Mouse (Mus musculus) heart, embryonic 14.5 days (tissue): ENCODE results near the gene Atp4a. TPM values are rescaled to one million over a fixed set of nuclear protein-coding genes. Genes with fewer than 3 reads are reported as not detected.
A peak's percentile ranks its signal among the peaks of the same experiment; 100 is the strongest.

Experiments used
- ATAC-seq: fragments of 200-750 bp; cut with Nextera tagmentation; 2 replicates; pipeline ENCODE4 v1.8.0; 2017; ENCODE audit warnings: low read depth, moderate TSS enrichment; ENCODE audit not compliant: insufficient number of reproducible peaks, insufficient read depth, low FRiP score
- H3K27ac ChIP-seq, 2 experiments: fragments of 200-500 bp in 1 of 2; fragments of 300-500 bp in 1 of 2; sonication (generic) in 1 of 2; replicated peaks in 1 of 2; 2 replicates each; pipeline ENCODE4 v1.5.1; 2012 to 2014; ENCODE audit warnings: low read depth in 2 of 2, low read length in 2 of 2, control low read depth in 1 of 2, mild to moderate bottlenecking in 1 of 2, mixed read lengths in 1 of 2; ENCODE audit not compliant: control insufficient read depth in 1 of 2, insufficient read depth in 1 of 2
- H3K27me3 ChIP-seq: fragments of 300-500 bp; sonication (generic); 2 replicates; pipeline ENCODE4 v1.6.1; 2014; ENCODE audit warnings: mild to moderate bottlenecking, low read length, control low read depth; ENCODE audit not compliant: control insufficient read depth, insufficient read depth
- H3K36me3 ChIP-seq: fragments of 300-500 bp; sonication (generic); 2 replicates; pipeline ENCODE4 v1.6.1; 2014; ENCODE audit warnings: mild to moderate bottlenecking, control low read depth, low read length, mixed read lengths; ENCODE audit not compliant: control insufficient read depth, insufficient read depth
- H3K4me1 ChIP-seq, 2 experiments: fragments of 200-500 bp in 1 of 2; fragments of 300-500 bp in 1 of 2; sonication (generic) in 1 of 2; 2 replicates each; pipeline ENCODE4 v1.6.1; 2012 to 2014; ENCODE audit warnings: low read length in 2 of 2, control low read depth in 1 of 2, mixed read lengths in 1 of 2; ENCODE audit not compliant: control insufficient read depth in 2 of 2, insufficient read depth in 2 of 2
- H3K4me2 ChIP-seq: fragments of 300-500 bp; sonication (generic); 2 replicates; pipeline ENCODE4 v1.6.1; 2014; ENCODE audit warnings: mild to moderate bottlenecking, low read length
- H3K4me3 ChIP-seq, 2 experiments: fragments of 200-500 bp in 1 of 2; fragments of 300-500 bp in 1 of 2; sonication (generic) in 1 of 2; 2 replicates each; pipeline ENCODE4 v1.5.1; 2012 to 2014; ENCODE audit warnings: low read length in 2 of 2, mild to moderate bottlenecking in 2 of 2, control low read depth in 1 of 2, low read depth in 1 of 2, moderate library complexity in 1 of 2; ENCODE audit not compliant: control insufficient read depth in 1 of 2, insufficient read depth in 1 of 2
- H3K9ac ChIP-seq: fragments of 300-500 bp; sonication (generic); 2 replicates; pipeline ENCODE4 v1.6.1; 2014; ENCODE audit warnings: mild to moderate bottlenecking, low read length
- H3K9me3 ChIP-seq: fragments of 300-500 bp; sonication (generic); 2 replicates; pipeline ENCODE4 v1.6.1; 2016; ENCODE audit warnings: low read length, control low read depth; ENCODE audit not compliant: control insufficient read depth
- WGBS: fragments of 180-500 bp; shearing (Covaris S2); extraction: QIAGEN DNeasy Blood & Tissue Kit; methylation state at CpG from one replicate; pipeline ENCODE4 v1.1.7; 2014; 5-methylcytosine and 5-hydroxymethylcytosine counted together
- polyA plus RNA-seq: library from polyadenylated mRNA; unstranded; fragments of >200 nt; fragmentation: Nextera tagmentation; extraction: Ambion mirVana; gene quantifications from 2 replicates; pipeline ENCODE4 v1.2.1, GENCODE M21; 2014

Gene Atp4a
- polyA plus RNA-seq, 1 experiment from 2014 or later = 0.42 TPM

- H3K4me2 ChIP-seq = no peak overlapping the region
- no peak for ATAC-seq
- H3K4me3 ChIP-seq = no peak overlapping the region
- H3K4me1 ChIP-seq = peaks cover 5 to 7% of the 10 kb centered on the region in 2 experiments; a peak in 3 of 4 replicates
- peaks cover 8% of the 10 kb centered on the region for H3K27me3 ChIP-seq
- no peak overlapping the region for H3K9ac ChIP-seq
- H3K27ac ChIP-seq = no peak overlapping the region
- H3K36me3 ChIP-seq = no peaks in the 10 kb centered on the region
- 72% methylated on average over 2 of the region's 2 CpGs for WGBS
- H3K9me3 ChIP-seq = no peaks in the 10 kb centered on the region
These were observed 28.6 kb upstream of the Atp4a start for GRCm38 (mm10) chr7:30683425-30683824.

- Histone ChIP-seq H3K9ac (no peak overlapping the region), H3K4me1 (no peaks in the 10 kb centered on the region), H3K36me3 (no peaks in the 10 kb centered on the region), H3K27me3 (peaks cover 8% of the 10 kb centered on the region), H3K4me3 (no peak overlapping the region), H3K9me3 (no peaks in the 10 kb centered on the region), H3K4me2 (no peak overlapping the region), H3K27ac (no peak overlapping the region)
- ATAC-seq = no peak
- 76% methylated on average over 6 of the region's 6 CpGs for WGBS
These were observed 23.7 kb upstream of the Atp4a start for GRCm38 (mm10) chr7:30688325-30688724.

- H3K9ac ChIP-seq = no peak overlapping the region
- H3K27ac ChIP-seq = no peak overlapping the region
- H3K4me2 ChIP-seq = no peak overlapping the region
- no peak for ATAC-seq
- H3K27me3 ChIP-seq = no peaks in the 10 kb centered on the region
- WGBS = 63% methylated on average over 5 of the region's 5 CpGs
- no peak overlapping the region for H3K4me3 ChIP-seq
- H3K9me3 ChIP-seq = no peaks in the 10 kb centered on the region
- no peaks in the 10 kb centered on the region for H3K36me3 ChIP-seq
- peaks cover 7 to 14% of the 10 kb centered on the region in 2 experiments; a peak in 3 of 4 replicates for H3K4me1 ChIP-seq
These were observed 13.9 kb upstream of the Atp4a start for GRCm38 (mm10) chr7:30698101-30698500.

- no peak for ATAC-seq
- H3K36me3 ChIP-seq = no peaks in the 10 kb centered on the region
- no peak within 1 kb of the TSS for H3K4me2 ChIP-seq
- WGBS = 38% methylated on average over 9 of the region's 9 CpGs
- H3K27me3 ChIP-seq = no peaks in the 10 kb centered on the region
- no peak within 1 kb of the TSS for H3K4me3 ChIP-seq
- no peak within 1 kb of the TSS for H3K9ac ChIP-seq
- H3K9me3 ChIP-seq = no peaks in the 10 kb centered on the region
- peaks cover 7 to 14% of the 10 kb centered on the region in 2 experiments; a peak in 3 of 4 replicates for H3K4me1 ChIP-seq
- no peak within 1 kb of the TSS for H3K27ac ChIP-seq
These were observed 13.4 kb upstream of the Atp4a start, which contains the start of gene 2200002J24Rik for GRCm38 (mm10) chr7:30698589-30698988. TSS of gene 2200002J24Rik (plus strand) at chr7:30698926.

GRCm38 (mm10) chr7:30706214-30706882 is 5.7 kb upstream of the Atp4a start:
- Histone ChIP-seq H3K4me1 (peaks cover 9 to 17% of the 10 kb centered on the region in 2 experiments), H3K9me3 (no peaks in the 10 kb centered on the region), H3K4me3 (no peak overlapping the region), H3K27ac (peak overlapping the region; percentile 80 to 87), H3K36me3 (no peaks in the 10 kb centered on the region), H3K27me3 (no peaks in the 10 kb centered on the region), H3K4me2 (peak overlapping the region; percentile 37; the same call in 1 of the 2 replicates), H3K9ac (0 out of 2 replicates have a peak overlapping the region, but pooled peaks have one; percentile 50)
- ATAC-seq = peak; percentile 73
- 16% methylated on average over 8 of the region's 8 CpGs for WGBS

- WGBS = 59% methylated on average over 1 of the region's 1 CpGs
- H3K27ac ChIP-seq = peak overlapping the region in 1 of 2 experiments; percentile 87; a peak in 2 of 4 replicates
- H3K4me1 ChIP-seq = peaks cover 9 to 17% of the 10 kb centered on the region in 2 experiments
- no peaks in the 10 kb centered on the region for H3K9me3 ChIP-seq
- H3K4me2 ChIP-seq = no peak overlapping the region
- no peak for ATAC-seq
- H3K9ac ChIP-seq = no peak overlapping the region
- H3K27me3 ChIP-seq = no peaks in the 10 kb centered on the region
- H3K36me3 ChIP-seq = no peaks in the 10 kb centered on the region
- H3K4me3 ChIP-seq = no peak overlapping the region
These were observed 4.6 kb upstream of the Atp4a start for GRCm38 (mm10) chr7:30707441-30707840.

- WGBS = 3% methylated on average over 43 of the region's 43 CpGs
- peak overlapping the region; percentile 69 for H3K4me2 ChIP-seq
- no peaks in the 10 kb centered on the region for H3K36me3 ChIP-seq
- H3K27me3 ChIP-seq = peaks cover 30% of the 10 kb centered on the region
- H3K9me3 ChIP-seq = no peaks in the 10 kb centered on the region
- 0 out of 2 replicates have a peak overlapping the region, but pooled peaks have one; percentile 16 for H3K9ac ChIP-seq
- H3K4me1 ChIP-seq = peaks cover 6 to 12% of the 10 kb centered on the region in 2 experiments; a peak in 3 of 4 replicates
- peak; percentile 84 for ATAC-seq
- no peak overlapping the region for H3K27ac ChIP-seq
- H3K4me3 ChIP-seq = peak overlapping the region; percentile 32 to 35
These were observed 5.2 kb downstream of the Atp4a start for GRCm38 (mm10) chr7:30717006-30717715.
